Mouse (Mus musculus) erythroblast, adult 5-6 weeks (primary cell): Measurements from ENCODE around the gene Gm2000. TPM values are rescaled to one million over a fixed set of nuclear protein-coding genes. Genes with fewer than 3 reads are reported as not detected.
A peak's percentile ranks its signal among the peaks of the same experiment; 100 is the strongest.
"Not testable (repeated sequence)": the region's sequence is repeated elsewhere in the genome, so short reads cannot be mapped to it uniquely, and the experiment has no call there.

ENCODE experiments used
- ATAC-seq: replicated peaks from 2 replicates; pipeline ENCODE4 v1.8.0; 2016; ENCODE audit warnings: moderate number of reproducible peaks, mild to moderate bottlenecking, moderate TSS enrichment, inconsistent platforms; ENCODE audit not compliant: poor library complexity, low FRiP score, severe bottlenecking
- total RNA-seq, 2 experiments: library from RNA; stranded (forward) in 1 of 2; stranded (reverse) in 1 of 2; fragments of 150-400 nt in 1 of 2; fragments of 200-764, 138-1000 nt in 1 of 2; gene quantifications; 2 replicates each; pipeline versions ENCODE4 v1.2.3 to v1.2.4; 2015 to 2017; ENCODE audit warnings: low replicate concordance in 2 of 2

Gene Gm2000
- total RNA-seq (2015; ENCODE audit: low replicate concordance): 340 and 471 TPM in 2 replicates
- 340 and 469 TPM in 2 replicates for total RNA-seq (2017; ENCODE audit: low replicate concordance)

DNA sequence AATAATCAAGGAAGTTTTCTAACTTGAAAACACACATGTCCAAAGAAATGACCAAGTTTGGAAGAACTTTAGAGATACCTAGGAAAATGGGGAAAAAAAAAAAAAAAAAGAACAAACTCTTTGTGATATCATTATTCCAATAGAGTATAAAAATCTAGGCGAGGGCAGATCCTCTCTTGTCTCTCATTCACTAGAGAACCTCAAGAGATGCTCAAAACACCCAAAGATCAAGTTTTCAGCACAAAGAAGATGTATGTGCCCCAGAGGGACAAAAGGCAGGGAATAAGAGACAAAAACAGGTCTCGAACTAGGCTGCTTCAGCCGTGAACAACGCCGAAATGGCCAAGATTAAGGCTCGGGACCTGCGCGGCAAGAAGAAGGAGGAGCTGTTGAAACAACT is at the start of gene Gm2000:
Gene Gm2000, plus strand, starts transcription at position 301 of the 400 bp plus-strand sequence.
- no peak for ATAC-seq

DNA sequence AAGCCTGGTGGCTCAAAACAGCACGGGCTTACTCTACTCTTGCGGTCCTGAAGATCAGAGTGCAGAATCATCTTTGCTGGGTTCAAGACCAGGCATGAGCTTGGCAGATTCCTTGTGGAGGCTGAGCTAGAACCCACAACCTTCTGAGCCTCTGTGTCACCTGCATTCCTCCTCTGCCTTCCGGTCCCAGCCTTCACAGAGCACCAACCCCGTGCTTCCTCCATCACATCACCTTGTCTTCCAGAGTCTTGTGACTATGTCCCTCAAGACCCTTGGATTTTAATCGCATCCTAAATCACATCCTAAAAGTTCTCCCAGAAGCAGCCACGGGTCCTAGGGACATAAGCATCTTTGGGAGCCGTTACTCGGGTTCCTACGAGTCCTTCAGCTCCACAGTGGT is 42.7 kb upstream of the Gm2000 start:
- no peak; the same call in 1 of the 2 replicates for ATAC-seq

DNA sequence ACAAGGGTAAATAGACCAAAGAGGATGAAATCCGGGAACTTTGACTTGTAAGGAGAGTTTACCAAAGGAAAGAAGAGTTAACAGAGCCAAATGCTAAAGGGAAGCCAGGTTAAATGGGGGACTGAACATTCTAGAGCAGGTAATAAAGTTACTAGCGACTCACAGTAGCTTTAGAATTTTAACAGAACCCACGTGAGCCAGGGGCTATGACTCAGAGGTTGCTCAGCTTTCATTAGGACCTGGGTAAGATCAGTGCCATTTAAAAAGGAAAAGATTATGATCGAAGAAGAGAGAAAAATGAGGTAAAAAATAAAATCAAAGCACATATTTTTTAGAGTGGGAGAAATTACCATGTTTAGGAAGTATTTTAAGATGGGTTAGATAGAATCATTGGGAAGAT is 25.0 kb upstream of the Gm2000 start:
- no peak for ATAC-seq

DNA sequence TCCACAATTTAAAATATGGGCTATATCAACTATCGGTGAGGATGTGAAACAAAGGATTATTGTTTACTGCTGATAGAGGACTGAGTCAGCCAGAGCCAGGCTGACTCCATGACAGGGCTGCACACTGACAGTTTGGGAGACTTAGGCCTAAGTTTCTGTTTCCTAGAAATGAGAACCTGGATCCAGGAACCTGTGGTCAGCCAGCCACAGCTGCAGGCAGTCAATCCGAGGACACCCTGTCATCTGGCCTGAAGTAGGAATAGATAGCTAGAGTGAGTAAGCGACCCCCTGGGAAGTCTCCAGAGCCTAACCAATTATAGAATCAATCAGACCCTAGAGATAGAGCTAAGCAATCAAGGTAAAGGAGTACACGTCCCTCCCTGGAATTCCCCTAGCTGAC is 21.4 kb upstream of the Gm2000 start:
- ATAC-seq: no peak

DNA sequence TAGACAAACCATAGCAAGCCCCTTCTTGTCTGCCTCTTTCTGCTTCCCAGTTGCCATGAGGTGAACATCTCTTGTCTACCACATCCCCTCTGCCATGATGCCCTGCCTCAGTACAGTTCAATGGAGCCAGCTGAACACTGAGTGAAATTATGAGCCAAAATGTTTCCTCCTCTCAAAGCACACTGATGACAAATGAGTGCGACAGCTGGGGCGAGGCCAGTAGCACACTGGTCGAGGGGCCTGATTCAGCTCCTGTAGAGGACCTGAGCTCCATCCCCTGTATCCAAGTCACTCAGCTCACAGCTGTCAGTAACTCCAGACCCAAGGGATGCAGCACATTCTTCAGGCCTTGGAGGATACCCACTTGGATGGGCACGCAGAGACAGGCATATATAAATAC is 20.2 kb upstream of the Gm2000 start:
- no peak for ATAC-seq

DNA sequence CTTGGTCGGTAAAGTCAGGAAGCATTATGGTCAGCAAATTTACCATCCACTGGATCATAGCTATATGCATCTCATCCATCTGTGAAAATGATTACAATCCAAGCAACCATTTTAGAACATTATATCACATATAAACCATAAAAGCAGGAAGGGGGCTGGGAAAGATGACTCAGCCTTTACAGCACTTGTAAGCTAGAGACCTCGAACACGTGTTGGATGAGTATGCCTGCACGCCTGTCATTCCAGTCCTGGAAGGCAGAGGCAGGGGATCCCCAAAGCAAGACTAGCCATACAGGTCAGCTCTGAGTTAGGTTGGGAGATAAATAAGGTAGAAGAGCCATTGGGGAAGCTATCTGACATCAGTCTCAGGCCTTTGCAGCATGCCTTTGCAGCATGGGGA is 16.8 kb upstream of the Gm2000 start:
- no peak for ATAC-seq

DNA sequence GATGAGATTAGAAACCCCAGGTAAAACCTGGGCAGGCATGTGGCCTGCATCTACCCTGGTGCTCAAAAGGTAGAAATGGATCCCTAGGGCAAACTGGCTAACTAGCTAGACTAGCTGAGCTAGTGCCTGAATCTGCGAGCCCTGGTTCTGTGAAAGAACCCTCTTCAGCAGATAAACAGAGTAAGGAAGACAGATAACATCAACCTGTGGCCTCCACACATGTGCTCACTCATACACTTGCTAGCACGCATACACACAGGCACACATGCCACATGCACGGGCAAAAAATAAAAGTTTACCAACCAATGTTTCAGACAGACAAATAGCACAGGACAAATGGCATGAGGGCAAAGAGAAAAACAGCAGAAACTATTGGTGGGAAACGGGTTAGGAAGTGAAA is 15.4 kb upstream of the Gm2000 start:
- ATAC-seq: no peak

DNA sequence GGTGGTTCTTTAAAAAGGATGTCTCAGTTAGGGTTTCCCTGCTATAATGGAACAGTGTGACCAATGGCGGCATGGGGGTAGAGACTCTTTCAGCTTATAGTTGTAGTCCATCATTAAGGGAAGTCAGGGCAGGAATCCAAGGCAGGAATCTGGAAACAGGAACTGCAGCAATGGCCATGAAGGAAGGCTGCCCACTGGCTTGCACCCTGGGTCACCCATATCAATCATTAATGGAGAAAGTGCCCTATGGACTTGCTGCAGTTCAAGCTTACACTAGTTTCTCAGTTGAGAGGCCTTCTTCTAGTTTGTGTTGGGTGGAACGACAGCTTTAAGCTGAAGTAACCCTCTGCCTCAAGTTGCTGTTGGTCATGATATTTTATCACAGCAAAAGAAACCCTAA is 13.4 kb upstream of the Gm2000 start:
- ATAC-seq: no peak

DNA sequence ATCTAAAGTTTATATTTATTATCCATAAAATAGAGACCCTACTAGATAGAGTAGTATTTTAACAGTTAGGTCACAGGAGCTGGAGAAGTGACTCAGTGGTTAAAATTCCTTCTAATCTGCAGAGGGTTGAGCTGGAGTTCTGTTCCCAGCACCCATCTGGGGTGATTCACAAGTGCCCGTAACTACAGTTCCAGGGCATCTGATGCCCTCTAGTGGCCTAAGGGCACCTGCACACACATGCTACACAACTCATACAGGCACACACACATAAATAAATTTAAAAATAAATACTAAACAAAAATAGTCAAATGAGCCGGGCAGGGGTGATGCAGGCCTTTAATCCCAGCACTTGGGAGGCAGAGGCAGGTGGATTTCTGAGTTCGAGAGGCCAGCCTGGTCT is 15.4 kb downstream of the Gm2000 start:
- no peak for ATAC-seq

DNA sequence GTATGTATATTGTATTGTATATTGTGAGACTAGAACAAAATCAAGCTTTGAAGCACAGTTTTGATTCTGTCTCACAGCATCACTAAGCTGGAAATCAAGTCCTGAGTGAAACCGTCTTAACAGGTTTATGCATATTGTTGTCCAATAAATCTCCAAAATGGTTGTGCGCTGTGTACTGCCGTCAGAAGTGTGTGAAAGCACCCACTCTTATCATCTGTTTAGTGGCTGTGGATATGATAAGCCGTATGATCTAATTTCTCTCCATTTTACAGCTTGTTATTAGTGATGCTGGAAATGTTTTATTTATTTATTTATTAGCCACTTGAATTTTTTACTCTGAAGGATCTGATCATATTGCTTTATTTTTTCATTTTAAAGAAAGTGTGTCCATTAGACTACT is 20.4 kb downstream of the Gm2000 start:
- 0 out of 2 replicates have a peak, but pooled peaks have one; percentile 37 for ATAC-seq

DNA sequence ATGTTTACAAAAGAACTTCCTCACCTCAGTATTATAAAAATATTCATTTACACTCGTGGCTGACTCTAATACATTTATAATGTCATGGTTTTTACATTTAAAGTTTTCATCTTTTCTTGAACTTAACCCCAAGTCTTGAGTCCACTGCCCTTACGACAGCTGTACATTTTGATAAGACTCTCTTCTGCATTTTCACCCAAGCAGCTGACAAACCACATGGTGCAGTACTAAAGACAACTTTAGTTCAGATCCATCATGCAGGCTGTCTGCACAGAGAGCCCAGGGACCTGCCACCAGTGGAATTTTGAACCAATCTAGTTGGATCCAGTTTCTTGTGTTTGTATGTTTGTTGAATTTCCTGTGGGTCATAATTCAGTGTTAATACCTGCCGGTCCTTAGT is 21.0 kb downstream of the Gm2000 start:
- ATAC-seq: peak; percentile 90

DNA sequence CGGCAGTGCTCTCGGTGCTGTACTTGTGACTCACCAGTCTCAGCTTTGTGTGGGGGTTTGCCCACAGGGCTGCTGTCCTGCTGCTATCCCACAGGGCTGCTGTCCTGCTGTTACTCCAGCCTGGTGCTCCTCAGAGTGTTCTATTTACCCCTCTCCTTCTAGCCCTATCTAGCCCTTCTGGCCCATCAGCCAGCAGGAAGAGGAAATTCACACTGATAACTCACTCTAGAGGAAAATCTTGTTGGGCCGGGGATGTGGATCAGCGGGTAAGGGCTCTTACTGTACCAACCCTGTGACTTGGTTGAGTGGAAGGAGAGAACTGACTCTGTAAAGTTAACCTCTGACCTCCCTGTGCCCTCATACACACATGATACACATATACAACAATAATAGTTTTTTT is 27.3 kb downstream of the Gm2000 start:
- no peak for ATAC-seq

DNA sequence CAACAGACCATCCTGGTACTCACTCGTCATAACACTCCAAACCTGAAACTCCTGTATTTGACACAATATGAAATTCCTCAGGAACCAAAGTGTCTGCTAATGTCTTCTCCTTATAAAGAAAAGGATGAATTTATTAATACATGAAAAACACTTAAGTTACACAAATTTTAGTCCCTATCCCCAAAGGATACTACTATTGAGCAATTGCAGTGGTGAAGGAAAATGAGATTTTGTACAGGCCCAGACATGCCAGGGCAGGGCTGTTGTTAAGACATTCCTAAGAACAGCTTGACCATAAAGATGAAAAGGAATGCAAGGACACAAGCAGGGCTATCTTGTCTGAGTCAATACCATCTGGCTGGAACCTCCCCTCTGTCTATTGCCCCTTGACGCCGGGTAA is 34.3 kb downstream of the Gm2000 start:
- ATAC-seq: not testable (repeated sequence)

DNA sequence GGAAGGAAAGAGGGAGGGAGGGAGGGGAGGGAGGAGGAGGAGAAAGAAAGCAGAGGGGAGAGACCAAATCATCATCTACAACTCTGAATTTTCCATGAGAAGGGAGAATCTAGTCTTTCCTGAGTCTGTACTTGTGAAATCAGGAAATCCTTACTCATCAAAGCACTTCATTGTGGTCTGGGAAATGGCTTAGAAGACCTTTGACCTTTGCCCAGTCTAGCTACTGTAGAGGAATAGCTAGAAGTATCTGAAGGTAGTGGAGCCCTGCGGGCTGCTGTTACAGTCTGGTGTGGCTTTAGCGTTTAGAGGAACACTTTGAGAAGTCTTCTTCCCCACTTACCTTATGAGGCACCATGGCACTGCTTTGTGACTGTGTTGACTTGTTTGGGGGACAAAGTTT is 36.7 kb downstream of the Gm2000 start:
- ATAC-seq: no peak

DNA sequence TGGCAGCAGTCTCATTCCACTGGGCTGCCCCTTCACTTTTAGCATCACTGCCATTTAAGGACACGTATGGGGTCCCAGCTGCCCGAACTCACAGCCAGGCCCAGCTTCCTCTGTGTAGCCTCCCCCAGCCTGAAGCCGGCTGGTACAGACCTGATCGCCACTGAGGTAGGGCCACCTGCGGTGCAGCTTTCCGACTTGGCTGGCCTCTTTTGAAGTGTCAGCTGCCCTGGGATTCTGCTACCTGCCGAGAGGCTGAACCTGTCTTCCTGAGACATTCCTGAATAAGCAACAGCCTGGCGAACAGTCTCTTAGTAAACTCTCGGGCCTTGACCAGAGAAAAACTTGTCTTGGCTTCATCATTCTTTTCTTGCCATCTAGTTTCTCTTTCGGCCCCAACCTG is 37.4 kb downstream of the Gm2000 start:
- ATAC-seq: no peak

DNA sequence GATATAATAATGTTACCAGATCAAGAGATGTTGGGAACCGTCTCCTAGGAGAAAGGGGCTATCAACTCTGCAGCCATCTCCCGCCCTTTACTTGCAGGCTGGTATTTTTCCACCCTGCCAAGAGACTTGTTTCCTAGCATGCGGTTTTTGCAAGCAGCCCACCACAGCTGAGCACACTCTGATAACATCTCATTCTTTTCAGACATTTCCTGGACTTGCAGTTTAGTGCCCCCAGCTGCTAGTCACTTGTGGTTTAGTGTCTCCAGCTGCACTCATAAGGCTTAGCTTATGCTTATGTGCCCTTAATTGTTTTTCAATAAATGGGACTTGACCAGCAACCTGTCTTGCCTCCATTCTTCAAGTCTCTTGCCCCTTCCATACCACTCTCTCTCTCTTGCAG is 42.2 kb downstream of the Gm2000 start:
- ATAC-seq: no peak

DNA sequence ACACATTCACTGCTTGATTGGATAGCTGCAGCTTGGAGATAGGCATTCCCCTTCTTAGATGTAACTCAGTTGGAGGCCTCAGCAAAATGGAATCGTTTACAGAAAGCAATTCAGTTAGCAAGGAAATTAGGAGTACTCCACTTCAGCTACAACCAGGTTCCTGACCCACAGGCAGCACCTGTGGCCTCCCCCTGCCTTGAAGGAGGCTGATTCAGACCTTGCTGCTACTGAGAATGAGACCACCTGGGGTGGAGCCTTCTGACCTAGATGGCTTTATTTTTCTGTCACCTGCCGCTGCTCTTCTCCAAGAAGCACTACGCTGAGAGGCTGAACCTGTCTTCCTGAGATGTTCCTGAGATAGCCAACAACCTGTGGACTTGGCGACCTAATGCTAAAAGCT is 42.7 kb downstream of the Gm2000 start:
- ATAC-seq: no peak

Other genes with a start within 250 kb of the Gm2000 start
- gene Fam163a, start 161.0 kb upstream of the Gm2000 start, total RNA-seq (2015; ENCODE audit: low replicate concordance): not detected in 2 replicates
- not detected in 2 replicates for gene Fam163a, start 161.0 kb upstream of the Gm2000 start, total RNA-seq (2017; ENCODE audit: low replicate concordance)
- gene Tdrd5, start 62.4 kb upstream of the Gm2000 start, total RNA-seq (2015; ENCODE audit: low replicate concordance): not detected in 2 replicates
- gene Tdrd5, start 62.4 kb upstream of the Gm2000 start, total RNA-seq (2017; ENCODE audit: low replicate concordance): not detected in 2 replicates
- gene Nphs2, start 55.3 kb upstream of the Gm2000 start, total RNA-seq (2015; ENCODE audit: low replicate concordance): not detected in 2 replicates
- not detected in 2 replicates for gene Nphs2, start 55.3 kb upstream of the Gm2000 start, total RNA-seq (2017; ENCODE audit: low replicate concordance)
- gene Axdnd1, start 55.1 kb downstream of the Gm2000 start, total RNA-seq (2015; ENCODE audit: low replicate concordance): not detected in 2 replicates
- gene Axdnd1, start 55.1 kb downstream of the Gm2000 start, total RNA-seq (2017; ENCODE audit: low replicate concordance): 1.5 TPM in 1 of 2 replicates, not detected in the other
- 15.0 and 32.1 TPM in 2 replicates for gene Soat1, start 108.3 kb downstream of the Gm2000 start, total RNA-seq (2015; ENCODE audit: low replicate concordance)
- gene Soat1, start 108.3 kb downstream of the Gm2000 start, total RNA-seq (2017; ENCODE audit: low replicate concordance): 22.6 and 24.8 TPM in 2 replicates
- gene Gm10031, start 158.0 kb downstream of the Gm2000 start, total RNA-seq (2015; ENCODE audit: low replicate concordance): 0.38 and 0.63 TPM in 2 replicates
- 3.3 and 5.4 TPM in 2 replicates for gene Gm10031, start 158.0 kb downstream of the Gm2000 start, total RNA-seq (2017; ENCODE audit: low replicate concordance)
- 1.3 and 8.6 TPM in 2 replicates for gene Abl2, start 192.7 kb downstream of the Gm2000 start, total RNA-seq (2015; ENCODE audit: low replicate concordance)
- 1.5 and 5.4 TPM in 2 replicates for gene Abl2, start 192.7 kb downstream of the Gm2000 start, total RNA-seq (2017; ENCODE audit: low replicate concordance)